Mouse (Mus musculus) midbrain, embryonic 15.5 days (tissue): ENCODE data around the gene Zic4. TPM values are rescaled to one million over a fixed set of nuclear protein-coding genes. Genes with fewer than 3 reads are reported as not detected.
A peak's percentile ranks its signal among the peaks of the same experiment; 100 is the strongest.

Experiments
- ATAC-seq: fragments of 200-750 bp; cut with Nextera tagmentation; replicated peaks from 2 replicates; pipeline ENCODE4 v1.8.0; 2017; ENCODE audit warnings: moderate TSS enrichment
- H3K27ac ChIP-seq: fragments of 300-500 bp; sonication (generic); 2 replicates; pipeline ENCODE4 v1.5.1; 2015; ENCODE audit warnings: mild to moderate bottlenecking, inconsistent platforms
- H3K27me3 ChIP-seq: fragments of 300-500 bp; sonication (generic); replicated peaks from 2 replicates; pipeline ENCODE4 v1.6.1; 2015; ENCODE audit warnings: inconsistent platforms
- H3K36me3 ChIP-seq: fragments of 300-500 bp; sonication (generic); replicated peaks from 2 replicates; pipeline ENCODE4 v1.6.1; 2015; ENCODE audit warnings: inconsistent platforms
- H3K4me1 ChIP-seq: fragments of 300-500 bp; sonication (generic); 2 replicates; pipeline ENCODE4 v1.6.1; 2015; ENCODE audit warnings: inconsistent platforms
- H3K4me2 ChIP-seq: fragments of 300-500 bp; sonication (generic); 2 replicates; pipeline ENCODE4 v1.6.1; 2015; ENCODE audit warnings: inconsistent platforms, mild to moderate bottlenecking, moderate library complexity
- H3K4me3 ChIP-seq: fragments of 300-500 bp; sonication (generic); 2 replicates; pipeline ENCODE4 v1.5.1; 2015; ENCODE audit warnings: mild to moderate bottlenecking, inconsistent platforms
- H3K9ac ChIP-seq: fragments of 300-500 bp; sonication (generic); 2 replicates; pipeline ENCODE4 v1.6.1; 2015; ENCODE audit warnings: mild to moderate bottlenecking, inconsistent platforms
- H3K9me3 ChIP-seq: fragments of 300-500 bp; sonication (generic); 2 replicates; pipeline ENCODE4 v1.6.1; 2016; ENCODE audit warnings: inconsistent platforms
- WGBS: fragments of 180-500 bp; shearing (Covaris S2); methylation state at CpG from one replicate; pipeline ENCODE4 v1.1.7; 2015; ENCODE audit warnings: mixed read lengths; 5-methylcytosine and 5-hydroxymethylcytosine counted together
- polyA plus RNA-seq: library from polyadenylated mRNA; unstranded; fragments of >200 nt; fragmentation: Nextera tagmentation; extraction: Ambion mirVana; gene quantifications from 2 replicates; pipeline ENCODE4 v1.2.1, GENCODE M21; 2015

The Zic4 gene
- polyA plus RNA-seq, 1 experiment from 2014 or later: 59.1 TPM

DNA sequence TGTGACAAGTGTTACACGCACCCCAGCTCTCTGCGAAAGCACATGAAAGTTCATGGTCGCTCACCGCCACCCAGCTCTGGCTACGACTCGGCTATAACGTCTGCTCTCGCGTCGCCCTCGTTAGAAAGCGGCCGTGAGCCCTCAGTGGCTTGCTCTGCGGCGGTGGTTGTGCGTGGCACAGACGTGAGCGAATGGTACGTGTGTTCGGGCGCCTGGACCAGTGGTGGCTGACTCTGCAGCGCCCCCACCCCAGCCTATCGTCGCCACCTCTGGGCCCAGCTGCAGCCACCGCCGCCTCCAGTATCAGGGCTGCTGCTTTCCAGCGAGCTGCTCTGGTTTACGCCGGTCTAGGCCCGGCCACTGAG is 21.9 kb downstream of the Zic4 start:
- peak; percentile 24 for ATAC-seq

GRCm38 (mm10) chr9:91384693-91385560 is 22.7 kb downstream of the Zic4 start:
- peaks cover 9% of the 10 kb centered on the region for H3K4me1 ChIP-seq
- H3K27ac ChIP-seq: peak overlapping the region; percentile 90
- ATAC-seq: no peak
- H3K4me2 ChIP-seq: peak overlapping the region; percentile 66; the same call in 1 of the 2 replicates
- H3K9ac ChIP-seq: no peak overlapping the region
- H3K36me3 ChIP-seq: no peaks in the 10 kb centered on the region
- H3K4me3 ChIP-seq: no peak overlapping the region
- peaks cover 50% of the 10 kb centered on the region for H3K27me3 ChIP-seq
- 9% methylated on average over 4 of the region's 4 CpGs for WGBS
- no peaks in the 10 kb centered on the region for H3K9me3 ChIP-seq

More for the DNA sequence above, 21.9 kb downstream of the Zic4 start:
- peaks cover 49% of the 10 kb centered on the region for H3K27me3 ChIP-seq
- H3K4me2 ChIP-seq: peak overlapping the region; percentile 66
- no peaks in the 10 kb centered on the region for H3K9me3 ChIP-seq
- WGBS: under 1% methylated on average over 30 of the region's 30 CpGs
- peak overlapping the region; percentile 90 for H3K27ac ChIP-seq
- no peak overlapping the region for H3K9ac ChIP-seq
- no peaks in the 10 kb centered on the region for H3K36me3 ChIP-seq
- peak overlapping the region; percentile 6 for H3K4me3 ChIP-seq
- H3K4me1 ChIP-seq: peaks cover 9% of the 10 kb centered on the region

DNA sequence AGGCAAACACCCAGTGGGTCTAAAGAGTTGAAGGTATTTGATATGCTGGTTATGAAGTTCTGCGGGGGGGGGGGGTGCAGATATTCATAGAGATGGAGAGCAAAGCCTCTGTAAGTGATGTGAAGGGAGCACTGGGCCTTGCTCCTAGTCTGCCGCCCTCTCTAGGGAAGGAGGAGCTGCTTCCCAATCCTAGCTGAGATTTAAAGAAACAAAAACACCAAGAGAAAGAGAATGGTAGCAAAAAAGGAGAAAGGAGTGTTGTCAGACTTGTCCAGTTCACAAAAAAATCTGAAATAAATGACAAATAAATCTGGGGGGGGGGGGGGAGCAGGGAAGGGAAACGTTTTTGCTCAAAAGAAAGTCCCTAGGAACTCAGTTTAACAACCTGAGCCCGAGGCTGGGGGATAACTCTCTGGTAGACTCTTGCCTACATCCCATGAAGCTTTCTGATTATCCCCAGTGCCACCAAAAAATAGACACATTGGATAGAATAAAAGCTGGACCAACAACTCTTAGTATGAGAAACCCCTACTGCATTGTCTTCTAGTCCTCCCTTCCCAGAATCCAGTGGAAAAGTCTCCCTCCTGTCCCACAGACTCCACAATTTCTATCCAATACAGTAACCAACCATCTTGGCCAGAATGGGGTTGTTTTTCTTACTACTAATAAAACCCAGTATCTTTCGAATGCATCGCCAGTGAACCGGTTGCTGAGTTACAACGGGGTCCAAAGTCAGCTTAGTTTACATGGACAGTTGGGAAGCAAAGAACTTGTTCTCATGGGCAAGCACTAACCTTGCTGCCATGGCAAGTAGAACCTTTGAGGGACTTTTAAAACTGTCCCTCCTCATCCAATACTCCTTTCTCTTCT is 23.6 kb downstream of the Zic4 start:
- no peak overlapping the region for H3K9ac ChIP-seq
- peak overlapping the region; percentile 90 for H3K27ac ChIP-seq
- no peak for ATAC-seq
- no peaks in the 10 kb centered on the region for H3K36me3 ChIP-seq
- peaks cover 9% of the 10 kb centered on the region for H3K4me1 ChIP-seq
- peaks cover 51% of the 10 kb centered on the region for H3K27me3 ChIP-seq
- WGBS: 7% methylated on average over 8 of the region's 8 CpGs
- 0 out of 2 replicates have a peak overlapping the region, but pooled peaks have one; percentile 32 for H3K4me2 ChIP-seq
- no peaks in the 10 kb centered on the region for H3K9me3 ChIP-seq
- no peak overlapping the region for H3K4me3 ChIP-seq

DNA sequence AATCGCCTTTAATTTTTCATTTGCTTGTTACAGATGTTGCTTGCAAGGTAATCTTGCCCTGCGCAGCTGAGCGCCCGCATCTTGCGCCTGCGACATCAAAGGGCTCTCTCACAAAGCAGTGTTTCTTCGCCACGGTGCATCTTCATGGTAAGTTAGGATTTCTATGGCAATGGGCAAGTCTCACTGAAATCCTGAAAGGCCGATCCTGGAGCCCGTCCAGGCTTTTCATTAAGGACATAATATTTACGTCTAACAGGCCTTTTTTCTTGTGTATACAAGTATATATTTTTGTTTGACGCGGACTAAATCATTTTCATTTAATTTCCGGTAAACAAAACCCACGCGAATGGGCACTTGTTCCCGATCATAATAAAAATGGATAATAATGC is 24.3 kb downstream of the Zic4 start:
- peak overlapping the region; percentile 16; the same call in 1 of the 2 replicates for H3K4me3 ChIP-seq
- no peaks in the 10 kb centered on the region for H3K36me3 ChIP-seq
- H3K27me3 ChIP-seq: peaks cover 58% of the 10 kb centered on the region
- peak overlapping the region; percentile 32 for H3K4me2 ChIP-seq
- peaks cover 4% of the 10 kb centered on the region for H3K4me1 ChIP-seq
- ATAC-seq: no peak
- H3K9me3 ChIP-seq: no peaks in the 10 kb centered on the region
- no peak overlapping the region for H3K9ac ChIP-seq
- 4% methylated on average over 17 of the region's 17 CpGs for WGBS
- peak overlapping the region; percentile 90 for H3K27ac ChIP-seq

- peak overlapping the region; percentile 32 for H3K4me2 ChIP-seq
- H3K27me3 ChIP-seq: peaks cover 64% of the 10 kb centered on the region
- WGBS: 3% methylated on average over 31 of the region's 31 CpGs
- peak overlapping the region; percentile 90 for H3K27ac ChIP-seq
- peak overlapping the region; percentile 16 for H3K4me3 ChIP-seq
- 0 out of 2 replicates have a peak overlapping the region, but pooled peaks have one; percentile 7 for H3K9ac ChIP-seq
- no peak; the same call in 1 of the 2 replicates for ATAC-seq
- H3K36me3 ChIP-seq: no peaks in the 10 kb centered on the region
- no peaks in the 10 kb centered on the region for H3K9me3 ChIP-seq
- H3K4me1 ChIP-seq: no peaks in the 10 kb centered on the region; the same call in 1 of the 2 replicates
Observed at GRCm38 (mm10) chr9:91386891-91387739, 24.9 kb downstream of the Zic4 start.

- Histone ChIP-seq H3K9ac (no peak overlapping the region), H3K36me3 (no peaks in the 10 kb centered on the region), H3K27ac (peak overlapping the region; percentile 90), H3K4me2 (peak overlapping the region; percentile 32; the same call in 1 of the 2 replicates), H3K27me3 (peaks cover 68% of the 10 kb centered on the region), H3K4me3 (no peak overlapping the region), H3K4me1 (no peaks in the 10 kb centered on the region; the same call in 1 of the 2 replicates), H3K9me3 (no peaks in the 10 kb centered on the region)
- 5% methylated on average over 5 of the region's 5 CpGs for WGBS
- no peak for ATAC-seq
Observed at GRCm38 (mm10) chr9:91387740-91388080, 25.5 kb downstream of the Zic4 start.

- Histone ChIP-seq H3K9me3 (no peaks in the 10 kb centered on the region), H3K9ac (no peak overlapping the region), H3K4me3 (no peak overlapping the region), H3K4me1 (no peaks in the 10 kb centered on the region; the same call in 1 of the 2 replicates), H3K4me2 (no peak overlapping the region), H3K36me3 (no peaks in the 10 kb centered on the region), H3K27ac (no peak overlapping the region; the same call in 1 of the 2 replicates), H3K27me3 (peaks cover 72% of the 10 kb centered on the region)
- WGBS: 8% methylated on average over 4 of the region's 4 CpGs
- ATAC-seq: no peak
Observed at GRCm38 (mm10) chr9:91388173-91388572, 26.0 kb downstream of the Zic4 start.

GRCm38 (mm10) chr9:91393376-91394068 is 31.3 kb downstream of the Zic4 start:
- H3K27ac ChIP-seq: no peak overlapping the region
- no peak overlapping the region for H3K4me3 ChIP-seq
- H3K4me2 ChIP-seq: no peak overlapping the region
- H3K9me3 ChIP-seq: no peaks in the 10 kb centered on the region
- no peaks in the 10 kb centered on the region; the same call in 1 of the 2 replicates for H3K4me1 ChIP-seq
- no peak for ATAC-seq
- H3K27me3 ChIP-seq: peaks cover 86% of the 10 kb centered on the region
- WGBS: 10% methylated on average over 8 of the region's 8 CpGs
- no peak overlapping the region for H3K9ac ChIP-seq
- H3K36me3 ChIP-seq: no peaks in the 10 kb centered on the region

GRCm38 (mm10) chr9:91394211-91394646 is 32.0 kb downstream of the Zic4 start:
- Histone ChIP-seq H3K4me2 (no peak overlapping the region), H3K9ac (no peak overlapping the region), H3K36me3 (no peaks in the 10 kb centered on the region), H3K4me1 (no peaks in the 10 kb centered on the region; the same call in 1 of the 2 replicates), H3K4me3 (no peak overlapping the region), H3K9me3 (no peaks in the 10 kb centered on the region), H3K27me3 (peaks cover 86% of the 10 kb centered on the region), H3K27ac (no peak overlapping the region)
- 4% methylated on average over 14 of the region's 14 CpGs for WGBS
- ATAC-seq: peak; percentile 60; the same call in 1 of the 2 replicates

GRCm38 (mm10) chr9:91395066-91395772 is 33.0 kb downstream of the Zic4 start:
- Histone ChIP-seq H3K27ac (no peak overlapping the region), H3K4me3 (no peak overlapping the region), H3K36me3 (no peaks in the 10 kb centered on the region), H3K9ac (no peak overlapping the region), H3K9me3 (0 out of 2 replicates have a peak, but pooled peaks cover 3% of the 10 kb centered on the region), H3K4me2 (no peak overlapping the region), H3K4me1 (no peaks in the 10 kb centered on the region; the same call in 1 of the 2 replicates), H3K27me3 (peaks cover 86% of the 10 kb centered on the region)
- no peak for ATAC-seq
- WGBS: 8% methylated on average over 14 of the region's 14 CpGs
